Mouse (Mus musculus): ENCODE results near the gene Tesk1. TPM values are rescaled to one million over a fixed set of nuclear protein-coding genes. Genes with fewer than 3 reads are reported as not detected.

Tesk1 gene
- polyA plus RNA-seq, 1 experiment from 2014 or later, result 17.1 TPM

DNA sequence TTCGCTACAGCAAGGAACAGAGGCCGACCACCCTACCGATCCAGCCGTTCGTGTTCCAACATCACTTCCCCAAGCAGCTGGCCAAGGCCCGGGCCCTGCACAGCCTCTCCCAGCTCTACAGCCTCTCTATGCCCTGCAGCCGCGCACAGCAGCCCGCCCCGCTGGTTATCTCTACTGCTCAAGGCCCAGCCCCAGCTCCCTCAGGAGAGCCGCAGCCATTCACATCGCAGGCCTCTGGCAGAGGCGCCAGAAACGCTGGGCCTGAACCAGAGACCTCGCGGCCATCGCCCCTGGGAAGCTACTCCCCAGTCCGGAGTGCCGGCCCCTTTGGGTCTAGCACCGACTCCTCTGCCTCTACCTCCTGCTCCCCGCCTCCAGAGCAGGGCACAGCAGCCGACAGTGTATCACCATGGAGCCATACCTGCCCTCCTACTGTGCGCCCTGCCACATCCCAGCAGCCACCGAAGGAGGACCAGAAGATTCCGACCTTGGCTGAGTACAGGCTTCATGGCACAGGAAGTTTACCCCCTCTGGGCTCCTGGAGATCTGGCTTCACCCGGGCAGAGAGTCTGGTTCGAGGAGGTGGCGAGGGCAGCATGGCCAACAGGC is 20.0 kb upstream of the Tesk1 start:
- H3K36me3 ChIP-seq (replicated peaks), result peaks cover 58% of the 10 kb centered on the region
- H3K9ac ChIP-seq, result no peak overlapping the region
- H3K4me3 ChIP-seq, result no peak overlapping the region
- no peak overlapping the region for H3K4me2 ChIP-seq
- peaks cover 27% of the 10 kb centered on the region for H3K27me3 ChIP-seq (replicated peaks)
- H3K9me3 ChIP-seq, result no peaks in the 10 kb centered on the region
- no peak for ATAC-seq (replicated peaks)
- 80% methylated on average over 28 of the region's 28 CpGs for WGBS
- H3K4me1 ChIP-seq, result no peaks in the 10 kb centered on the region
- no peak overlapping the region for H3K27ac ChIP-seq

DNA sequence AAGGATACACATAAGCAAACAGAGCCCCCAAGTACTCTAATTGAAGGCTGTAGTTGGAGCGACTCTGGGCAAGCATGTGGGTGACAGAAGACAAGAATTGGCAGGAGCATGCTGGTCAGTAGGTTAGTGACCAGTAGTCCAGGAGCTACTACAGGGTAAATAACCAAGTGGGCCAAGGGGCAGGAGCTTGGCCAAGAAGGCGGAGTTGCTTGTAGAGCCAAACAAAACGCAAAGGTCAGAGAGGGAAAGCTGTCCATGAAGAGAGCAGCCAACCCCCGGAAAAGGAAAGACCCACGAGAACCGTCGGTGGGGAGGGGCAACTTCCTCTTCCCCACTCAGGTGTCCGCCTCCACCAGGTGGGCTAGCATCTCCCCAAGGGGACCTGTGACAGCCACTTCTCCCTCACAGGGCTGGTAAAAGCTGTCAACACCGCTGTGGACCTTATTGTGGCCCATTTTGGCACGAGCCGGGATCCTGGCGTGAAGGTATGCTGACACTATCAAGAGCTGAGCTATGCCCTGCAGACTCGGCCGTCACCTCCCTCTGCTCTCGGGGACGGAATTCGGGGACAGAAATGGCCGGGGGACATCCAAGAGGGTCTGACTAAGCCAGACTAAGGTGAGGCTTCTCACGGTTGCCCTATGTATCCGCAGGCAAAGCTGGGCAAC is 18.3 kb upstream of the Tesk1 start:
- H3K4me3 ChIP-seq, result no peak overlapping the region
- no peak for ATAC-seq (replicated peaks)

DNA sequence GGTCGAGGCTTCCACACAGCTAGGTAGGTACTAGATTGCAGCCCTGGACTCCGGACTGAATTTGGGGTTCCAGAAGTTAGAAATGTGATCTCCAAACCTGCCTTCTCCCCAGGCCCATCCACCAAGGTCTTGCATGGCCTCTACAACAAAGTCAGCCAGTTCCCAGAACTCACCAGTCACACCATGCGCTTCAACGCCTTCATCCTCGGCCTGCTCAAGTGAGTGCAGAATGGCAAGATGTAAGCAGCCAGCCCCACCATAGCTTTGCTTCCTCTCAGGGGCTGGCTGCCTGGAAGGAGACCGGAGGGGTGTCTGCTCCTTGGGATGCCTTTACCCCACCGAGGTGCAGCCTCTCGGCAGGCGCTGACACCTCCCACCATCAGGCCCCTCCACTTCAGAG is 17.7 kb upstream of the Tesk1 start:
- no peak for ATAC-seq (replicated peaks)
- Histone ChIP-seq H3K9me3 (no peaks in the 10 kb centered on the region), H3K9ac (no peak overlapping the region), H3K4me2 (no peak overlapping the region), H3K27ac (no peak overlapping the region), H3K36me3 (replicated peaks) (peaks cover 51% of the 10 kb centered on the region), H3K4me1 (peaks cover 14% of the 10 kb centered on the region), H3K4me3 (no peak overlapping the region), H3K27me3 (replicated peaks) (peaks cover 27% of the 10 kb centered on the region)
- WGBS, result 84% methylated on average over 9 of the region's 9 CpGs

More for the DNA sequence above, 18.3 kb upstream of the Tesk1 start:
- no peaks in the 10 kb centered on the region for H3K9me3 ChIP-seq
- peaks cover 7% of the 10 kb centered on the region; the same call in 1 of the 2 replicates for H3K4me1 ChIP-seq
- peaks cover 27% of the 10 kb centered on the region for H3K27me3 ChIP-seq (replicated peaks)
- no peak overlapping the region for H3K9ac ChIP-seq
- WGBS, result 90% methylated on average over 20 of the region's 20 CpGs
- no peak overlapping the region for H3K4me2 ChIP-seq
- H3K36me3 ChIP-seq (replicated peaks), result peaks cover 51% of the 10 kb centered on the region
- no peak overlapping the region for H3K27ac ChIP-seq

DNA sequence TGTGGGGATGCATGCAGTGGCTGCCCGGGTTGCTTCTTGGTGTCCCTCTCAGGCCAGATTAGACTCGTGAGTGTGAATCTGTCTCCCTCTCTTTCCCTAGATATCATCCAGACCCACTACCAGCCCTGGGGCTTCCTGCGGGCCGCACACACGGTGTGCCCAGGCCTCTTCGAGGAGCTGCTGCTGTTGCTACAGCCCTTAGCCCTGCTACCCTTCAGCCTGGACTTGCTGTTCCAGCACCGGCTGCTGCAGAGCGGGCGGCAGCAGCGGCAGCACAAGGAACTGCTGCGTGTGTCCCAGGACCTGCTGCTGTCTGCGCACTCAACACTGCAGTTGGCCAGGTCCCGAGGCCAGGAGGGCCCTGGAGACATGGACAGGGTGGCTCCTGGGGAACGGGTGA is 16.5 kb upstream of the Tesk1 start:
- peaks cover 51% of the 10 kb centered on the region for H3K36me3 ChIP-seq (replicated peaks)
- peaks cover 14% of the 10 kb centered on the region for H3K4me1 ChIP-seq
- H3K27ac ChIP-seq, result no peak overlapping the region
- no peak overlapping the region for H3K9ac ChIP-seq
- H3K4me3 ChIP-seq, result no peak overlapping the region
- ATAC-seq (replicated peaks), result no peak
- no peaks in the 10 kb centered on the region for H3K9me3 ChIP-seq
- WGBS, result 20% methylated on average over 14 of the region's 14 CpGs
- H3K4me2 ChIP-seq, result no peak overlapping the region
- H3K27me3 ChIP-seq (replicated peaks), result peaks cover 27% of the 10 kb centered on the region

DNA sequence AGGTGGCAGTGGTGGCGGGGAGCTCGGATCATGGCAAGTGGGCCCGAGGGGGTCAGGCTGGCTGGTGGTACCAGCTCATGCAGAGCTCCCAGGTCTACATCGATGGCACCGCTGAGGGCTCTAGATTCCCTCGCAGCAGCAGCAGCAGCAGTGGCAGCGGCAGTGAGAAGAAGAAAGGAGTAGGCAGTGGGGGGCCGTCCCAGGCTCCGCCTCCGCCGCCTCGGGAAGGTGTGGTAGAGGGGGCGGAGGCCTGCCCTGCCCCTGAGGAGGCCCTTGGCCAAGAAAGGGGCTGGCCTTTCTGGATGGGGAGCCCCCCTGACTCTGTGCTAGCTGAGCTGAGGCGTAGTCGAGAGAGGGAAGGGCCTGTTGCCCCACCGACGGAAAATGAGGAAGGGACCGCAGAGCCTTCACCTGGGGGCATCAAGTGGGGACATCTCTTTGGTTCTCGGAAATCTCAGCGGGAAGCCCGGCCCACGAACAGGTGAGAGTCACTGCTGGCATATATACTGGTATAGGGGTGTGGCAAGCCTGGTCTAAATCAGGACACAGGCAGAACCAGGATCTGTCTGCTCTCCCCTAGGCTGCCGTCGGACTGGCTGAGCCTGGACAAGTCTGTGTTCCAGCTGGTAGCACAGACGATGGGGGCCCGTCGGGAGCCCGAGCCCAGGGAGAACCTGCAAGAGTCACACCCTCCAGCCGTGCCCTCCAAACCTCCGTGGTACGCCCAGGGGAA is 15.9 kb upstream of the Tesk1 start:
- WGBS, result 24% methylated on average over 30 of the region's 31 CpGs
- H3K27me3 ChIP-seq (replicated peaks), result peaks cover 27% of the 10 kb centered on the region
- H3K4me3 ChIP-seq, result no peak overlapping the region
- H3K9ac ChIP-seq, result no peak overlapping the region
- H3K4me2 ChIP-seq, result no peak overlapping the region
- H3K36me3 ChIP-seq (replicated peaks), result peaks cover 51% of the 10 kb centered on the region
- peaks cover 14% of the 10 kb centered on the region for H3K4me1 ChIP-seq
- no peaks in the 10 kb centered on the region for H3K9me3 ChIP-seq
- ATAC-seq (replicated peaks), result no peak
- H3K27ac ChIP-seq, result no peak overlapping the region

DNA sequence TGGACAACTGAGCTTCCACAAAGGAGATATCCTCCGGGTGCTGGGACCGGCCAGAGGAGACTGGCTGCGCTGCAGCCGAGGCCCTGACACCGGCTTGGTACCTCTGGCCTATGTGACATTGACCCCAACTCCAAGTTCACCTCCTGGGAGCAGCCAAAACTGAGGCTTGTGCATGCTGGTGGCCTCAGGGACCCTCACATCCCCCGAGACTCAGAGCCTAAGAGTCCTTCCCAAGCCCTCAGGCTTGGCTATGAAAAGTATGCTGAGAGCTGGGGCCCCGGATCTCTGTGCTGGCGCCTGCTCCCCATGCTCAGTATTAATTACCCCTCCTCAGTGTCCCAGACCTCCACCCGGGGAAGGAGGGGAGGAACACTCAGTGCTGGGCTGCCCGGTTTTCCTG is 15.3 kb upstream of the Tesk1 start:
- no peak overlapping the region for H3K27ac ChIP-seq
- H3K4me2 ChIP-seq, result no peak overlapping the region
- no peaks in the 10 kb centered on the region for H3K9me3 ChIP-seq
- H3K9ac ChIP-seq, result no peak overlapping the region
- H3K4me1 ChIP-seq, result peaks cover 14% of the 10 kb centered on the region
- H3K4me3 ChIP-seq, result no peak overlapping the region
- no peak for ATAC-seq (replicated peaks)
- whole genome bisulfite sequencing, result 50% methylated on average over 10 of the region's 10 CpGs
- peaks cover 51% of the 10 kb centered on the region for H3K36me3 ChIP-seq (replicated peaks)
- H3K27me3 ChIP-seq (replicated peaks), result peaks cover 27% of the 10 kb centered on the region

DNA sequence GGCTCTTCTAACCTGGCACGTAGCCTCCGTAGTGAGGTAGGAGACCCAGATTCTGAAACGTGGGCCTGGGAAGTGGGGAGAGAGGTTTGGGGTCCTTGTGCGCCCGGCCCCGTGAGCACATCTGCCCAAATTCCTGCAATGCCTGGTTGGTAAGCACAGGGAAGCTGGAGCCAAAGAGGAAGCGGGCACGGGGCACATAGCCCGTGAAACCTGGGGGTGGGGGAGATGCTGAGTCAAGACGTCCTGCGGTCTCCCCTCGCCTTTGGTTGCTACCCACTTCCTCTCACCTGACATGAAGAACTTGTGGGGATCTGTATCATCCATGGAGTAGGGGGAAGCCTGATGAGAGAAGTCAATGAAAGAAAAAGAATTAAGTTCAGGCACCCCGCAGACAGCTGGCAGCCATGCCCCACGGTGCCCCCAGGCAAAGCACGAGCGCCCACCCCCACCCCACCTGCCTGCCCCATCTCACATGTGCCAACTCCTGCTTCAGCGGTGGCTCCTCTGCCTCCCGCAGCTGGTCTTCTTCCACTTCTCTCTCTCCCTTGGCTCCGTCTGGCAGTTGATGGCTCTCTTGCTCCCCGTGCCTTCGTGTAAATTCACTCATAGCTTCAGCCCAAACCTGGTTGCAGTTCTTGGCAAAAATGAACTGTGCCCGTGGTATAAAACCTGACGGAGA is 14.1 kb upstream of the Tesk1 start:
- no peak overlapping the region for H3K4me2 ChIP-seq
- WGBS, result 18% methylated on average over 23 of the region's 23 CpGs
- H3K9me3 ChIP-seq, result no peaks in the 10 kb centered on the region
- ATAC-seq (replicated peaks), result no peak
- no peak overlapping the region for H3K4me3 ChIP-seq
- H3K27ac ChIP-seq, result no peak overlapping the region
- peaks cover 27% of the 10 kb centered on the region for H3K27me3 ChIP-seq (replicated peaks)
- peaks cover 14% of the 10 kb centered on the region for H3K4me1 ChIP-seq
- no peak overlapping the region for H3K9ac ChIP-seq
- peaks cover 40% of the 10 kb centered on the region for H3K36me3 ChIP-seq (replicated peaks)

DNA sequence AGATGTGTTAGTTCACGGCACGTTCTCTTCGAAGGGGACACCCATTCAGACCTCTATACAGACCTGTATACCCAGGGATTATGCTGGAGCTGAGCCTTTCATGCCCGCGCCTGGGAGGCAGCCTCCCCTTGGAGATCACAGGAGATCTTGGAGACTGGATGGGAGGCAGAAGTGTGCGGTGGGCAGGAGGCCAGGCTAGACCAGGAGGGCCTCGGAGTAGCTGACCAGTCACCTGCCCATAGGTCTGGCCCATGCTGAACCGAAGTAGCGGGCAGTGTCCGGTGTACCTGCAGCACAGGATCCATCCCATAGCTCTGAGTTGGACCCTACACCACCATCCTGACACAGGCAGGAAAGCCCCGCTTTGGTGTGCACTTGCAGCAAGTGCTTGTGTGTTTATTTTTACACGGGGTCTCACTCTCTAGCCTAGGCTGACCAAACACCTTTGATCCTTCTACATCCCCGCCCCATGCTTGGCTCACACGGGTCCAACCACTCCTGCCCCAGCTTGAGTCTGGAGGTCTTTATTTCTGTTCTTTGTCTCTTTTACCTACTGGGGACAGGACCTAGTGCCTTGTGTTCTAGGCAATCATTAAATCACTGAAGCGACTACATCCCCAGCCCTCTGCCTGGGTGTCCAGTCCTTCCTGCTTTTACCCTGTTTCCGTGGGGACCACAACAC is 13.4 kb upstream of the Tesk1 start:
- Histone ChIP-seq H3K4me3 (no peak overlapping the region), H3K4me1 (peaks cover 14% of the 10 kb centered on the region), H3K9me3 (no peaks in the 10 kb centered on the region), H3K36me3 (replicated peaks) (peaks cover 34% of the 10 kb centered on the region), H3K9ac (peak overlapping the region; percentile 8; the same call in 1 of the 2 replicates), H3K4me2 (peak overlapping the region; percentile 9; the same call in 1 of the 2 replicates), H3K27ac (peak overlapping the region; percentile 34), H3K27me3 (replicated peaks) (peaks cover 24% of the 10 kb centered on the region)
- 21% methylated on average over 16 of the region's 16 CpGs for WGBS
- peak; percentile 8; the same call in 1 of the 2 replicates for ATAC-seq (replicated peaks)

DNA sequence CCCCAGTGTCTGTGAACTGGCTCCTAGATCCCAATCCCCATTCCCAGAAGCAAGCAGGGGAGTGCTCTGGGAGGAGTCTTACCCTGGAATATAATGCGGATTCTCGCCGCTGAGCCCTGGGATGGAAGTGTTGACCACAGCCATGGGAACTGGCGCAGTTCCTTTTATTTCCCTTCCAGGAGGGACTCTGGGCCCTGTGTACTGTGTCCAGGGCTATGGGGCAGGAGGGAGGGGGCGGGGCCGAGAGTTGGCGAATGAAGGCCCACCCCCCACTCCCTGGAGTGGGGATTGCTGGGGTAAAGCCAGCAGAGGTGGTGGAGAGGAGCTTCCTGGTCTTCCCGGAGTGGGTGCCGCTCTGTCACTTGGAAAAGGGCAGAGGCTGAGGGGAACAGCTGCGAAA is 12.8 kb upstream of the Tesk1 start, which contains the start of gene Fam166b:
Fam166b (minus strand) TSS at position 189 of the 400 bp plus-strand sequence.
- H3K4me2 ChIP-seq, result peak within 1 kb of the TSS; percentile 9; the same call in 1 of the 2 replicates
- H3K4me1 ChIP-seq, result peaks cover 14% of the 10 kb centered on the region
- peak within 1 kb of the TSS; percentile 8; the same call in 1 of the 2 replicates for H3K9ac ChIP-seq
- H3K36me3 ChIP-seq (replicated peaks), result peaks cover 27% of the 10 kb centered on the region
- ATAC-seq (replicated peaks), result peak; percentile 15; the same call in 1 of the 2 replicates
- no peak within 1 kb of the TSS for H3K4me3 ChIP-seq
- H3K27ac ChIP-seq, result peak within 1 kb of the TSS; percentile 34
- 6% methylated on average over 10 of the region's 10 CpGs for WGBS
- peaks cover 18% of the 10 kb centered on the region for H3K27me3 ChIP-seq (replicated peaks)
- no peaks in the 10 kb centered on the region for H3K9me3 ChIP-seq

DNA sequence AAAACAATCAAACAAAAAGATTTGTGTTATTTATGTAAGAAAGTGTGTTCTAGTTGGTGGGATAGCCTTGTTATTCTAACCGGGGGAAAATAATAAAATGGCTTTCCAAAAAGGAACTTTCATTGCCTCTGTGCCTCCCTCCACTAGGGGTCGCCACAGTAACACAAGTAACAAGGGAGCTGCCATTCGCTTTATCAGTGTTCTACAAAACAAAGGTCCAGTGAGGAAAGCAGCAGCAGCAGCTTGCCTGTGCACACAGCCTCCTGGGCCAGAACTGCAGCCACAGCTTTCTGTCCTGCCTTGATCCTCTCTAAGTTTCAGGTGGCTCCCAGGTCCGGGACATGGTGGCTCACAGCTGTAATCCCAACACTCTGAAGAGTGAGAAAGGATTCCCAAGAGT is 10.0 kb upstream of the Tesk1 start:
- 0 out of 2 replicates have a peak overlapping the region, but pooled peaks have one; percentile 19 for H3K4me2 ChIP-seq
- peak; percentile 63 for ATAC-seq (replicated peaks)
- 1% methylated on average over 4 of the region's 4 CpGs for WGBS

DNA sequence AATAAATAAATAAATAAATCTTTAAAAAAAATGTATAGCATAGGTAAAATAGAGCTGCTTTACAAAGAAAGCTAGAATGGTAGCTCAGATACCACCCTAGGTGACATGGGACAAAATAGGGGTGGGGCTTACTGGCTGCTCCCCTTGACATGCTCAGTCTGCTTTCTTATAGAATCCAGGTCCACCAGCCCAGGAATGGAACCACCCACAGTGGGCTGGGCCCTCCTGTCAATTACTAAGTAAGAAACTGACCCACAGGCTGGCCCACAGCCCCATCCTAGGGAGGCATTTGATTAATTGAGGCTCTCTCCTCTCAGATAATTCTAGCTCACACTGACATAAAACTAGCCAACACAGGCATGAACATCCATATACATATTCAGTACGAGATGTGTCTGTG is 8.9 kb upstream of the Tesk1 start:
- ATAC-seq (replicated peaks), result no peak
- Histone ChIP-seq H3K4me1 (peaks cover 11% of the 10 kb centered on the region), H3K27me3 (replicated peaks) (no peaks in the 10 kb centered on the region), H3K9me3 (no peaks in the 10 kb centered on the region), H3K36me3 (replicated peaks) (no peaks in the 10 kb centered on the region), H3K27ac (no peak overlapping the region), H3K4me3 (no peak overlapping the region), H3K9ac (no peak overlapping the region), H3K4me2 (no peak overlapping the region)
- WGBS, result 88% methylated on average over 1 of the region's 1 CpGs

More for the DNA sequence above, 10.0 kb upstream of the Tesk1 start:
- no peaks in the 10 kb centered on the region for H3K9me3 ChIP-seq
- H3K9ac ChIP-seq, result no peak overlapping the region
- H3K4me3 ChIP-seq, result no peak overlapping the region
- H3K4me1 ChIP-seq, result peaks cover 14% of the 10 kb centered on the region
- H3K36me3 ChIP-seq (replicated peaks), result no peaks in the 10 kb centered on the region
- no peaks in the 10 kb centered on the region for H3K27me3 ChIP-seq (replicated peaks)
- H3K27ac ChIP-seq, result peak overlapping the region; percentile 80
